Mouse (Mus musculus): ENCODE results near the gene Tmem39a.

GRCm38 (mm10) chr16:38584761-38585160 is 26.3 kb downstream of the Tmem39a start:
- no peak for TF ChIP-seq POLR2A (IDR thresholded peaks at IDR 0.05; ENCODE audit: borderline replicate concordance, insufficient read depth, low read length)
- TF ChIP-seq CTCF (IDR thresholded peaks at IDR 0.05; ENCODE audit: borderline replicate concordance, insufficient read depth, low read depth, low read length) = no peak

Data from cerebellum, adult 2 months (tissue).